Mouse (Mus musculus): ENCODE data around the gene Cfap73.

The Cfap73 gene

GRCm38 (mm10) chr5:120611416-120611815 lies 22.6 kb downstream of the Cfap73 start:
- peak; percentile 59 for DNase-seq

- DNase-seq, result no peak
These were observed 23.1 kb downstream of the Cfap73 start for GRCm38 (mm10) chr5:120610906-120611305.

GRCm38 (mm10) chr5:120609246-120609775 lies 24.7 kb downstream of the Cfap73 start:
- DNase-seq, result no peak

- DNase-seq, result no peak
These were observed 26.7 kb downstream of the Cfap73 start for GRCm38 (mm10) chr5:120607335-120607734.

GRCm38 (mm10) chr5:120606590-120607200 lies 27.3 kb downstream of the Cfap73 start:
- DNase-seq, result no peak

- peak; percentile 90 for DNase-seq
These were observed 28.3 kb downstream of the Cfap73 start for GRCm38 (mm10) chr5:120605688-120606087.

GRCm38 (mm10) chr5:120605241-120605661 lies 28.8 kb downstream of the Cfap73 start:
- no peak for DNase-seq

GRCm38 (mm10) chr5:120604839-120605238 lies 29.2 kb downstream of the Cfap73 start:
- DNase-seq, result peak; percentile 69

GRCm38 (mm10) chr5:120603515-120603914 lies 30.5 kb downstream of the Cfap73 start:
- no peak for DNase-seq

GRCm38 (mm10) chr5:120602210-120602609 lies 31.8 kb downstream of the Cfap73 start:
- DNase-seq, result no peak

GRCm38 (mm10) chr5:120600946-120601668 lies 32.9 kb downstream of the Cfap73 start:
- no peak for DNase-seq

GRCm38 (mm10) chr5:120599625-120600024 lies 34.4 kb downstream of the Cfap73 start:
- no peak for DNase-seq

GRCm38 (mm10) chr5:120594485-120594884 lies 39.5 kb downstream of the Cfap73 start:
- DNase-seq, result no peak

- no peak for DNase-seq
These were observed 41.9 kb downstream of the Cfap73 start for GRCm38 (mm10) chr5:120592141-120592540.

- no peak for DNase-seq
These were observed 43.6 kb downstream of the Cfap73 start for GRCm38 (mm10) chr5:120590356-120591010.

GRCm38 (mm10) chr5:120588569-120589094 lies 45.4 kb downstream of the Cfap73 start, which contains the start of the genes Tpcn1 and Iqcd:
TSS of gene Tpcn1 (minus strand) at chr5:120588673.
TSS of gene Iqcd (plus strand) at chr5:120589016.
- peak; percentile 100 for DNase-seq

GRCm38 (mm10) chr5:120587940-120588568 lies 46.0 kb downstream of the Cfap73 start:
- no peak for DNase-seq

GRCm38 (mm10) chr5:120587616-120587926 lies 46.5 kb downstream of the Cfap73 start:
- DNase-seq, result no peak

GRCm38 (mm10) chr5:120586741-120587615 lies 47.1 kb downstream of the Cfap73 start:
- peak; percentile 48 for DNase-seq

- DNase-seq, result no peak
These were observed 49.1 kb downstream of the Cfap73 start for GRCm38 (mm10) chr5:120584968-120585367.

GRCm38 (mm10) chr5:120583511-120583910 lies 50.5 kb downstream of the Cfap73 start:
- no peak for DNase-seq

- DNase-seq, result no peak
These were observed 52.0 kb downstream of the Cfap73 start for GRCm38 (mm10) chr5:120582002-120582401.

Data from layer of hippocampus, adult 9-11 months (tissue).